Mouse (Mus musculus) midbrain, embryonic 14.5 days (tissue): Measurements from ENCODE around the gene Scarf1. TPM values are rescaled to one million over a fixed set of nuclear protein-coding genes. Genes with fewer than 3 reads are reported as not detected.

Experiments
- ATAC-seq: fragments of 200-750 bp; cut with Nextera tagmentation; 2 replicates; pipeline ENCODE4 v1.8.0; 2017; ENCODE audit warnings: moderate number of reproducible peaks, moderate library complexity; ENCODE audit not compliant: low FRiP score, low TSS enrichment
- DNase-seq: peaks from one replicate; pipeline ENCODE4 v3.0.0-alpha.2; 2015
- H3K27ac ChIP-seq: fragments of 300-500 bp; sonication (generic); replicated peaks from 2 replicates; pipeline ENCODE4 v1.5.1; 2014; ENCODE audit warnings: mild to moderate bottlenecking, low read depth, low read length, moderate library complexity
- H3K27me3 ChIP-seq: fragments of 300-500 bp; sonication (generic); 2 replicates; pipeline ENCODE4 v1.6.1; 2014; ENCODE audit warnings: low read length, control low read depth, mixed read lengths; ENCODE audit not compliant: control insufficient read depth, insufficient read depth
- H3K36me3 ChIP-seq: fragments of 300-500 bp; sonication (generic); 2 replicates; pipeline ENCODE4 v1.6.1; 2014; ENCODE audit warnings: low read length, control low read depth; ENCODE audit not compliant: control insufficient read depth, insufficient read depth
- H3K4me1 ChIP-seq: fragments of 300-500 bp; sonication (generic); 2 replicates; pipeline ENCODE4 v1.6.1; 2014; ENCODE audit warnings: mild to moderate bottlenecking, antibody characterized with exemption, low read length, control low read depth; ENCODE audit not compliant: control insufficient read depth, insufficient read depth
- H3K4me2 ChIP-seq: fragments of 300-500 bp; sonication (generic); 2 replicates; pipeline ENCODE4 v1.6.1; 2014; ENCODE audit warnings: mild to moderate bottlenecking, low read length, moderate library complexity
- H3K4me3 ChIP-seq: fragments of 300-500 bp; sonication (generic); replicated peaks from 2 replicates; pipeline ENCODE4 v1.5.1; 2014; ENCODE audit warnings: low read depth, low read length
- H3K9ac ChIP-seq: fragments of 300-500 bp; sonication (generic); replicated peaks from 2 replicates; pipeline ENCODE4 v1.6.1; 2014; ENCODE audit warnings: mild to moderate bottlenecking, low read length, moderate library complexity
- H3K9me3 ChIP-seq: fragments of 300-500 bp; sonication (generic); 2 replicates; pipeline ENCODE4 v1.6.1; 2016; ENCODE audit warnings: low read length, control low read depth, mixed read lengths; ENCODE audit not compliant: control insufficient read depth
- WGBS: fragments of 180-500 bp; shearing (Covaris S2); extraction: QIAGEN DNeasy Blood & Tissue Kit; methylation state at CpG from one replicate; pipeline ENCODE4 v1.1.7; 2014; 5-methylcytosine and 5-hydroxymethylcytosine counted together
- polyA plus RNA-seq: library from polyadenylated mRNA; unstranded; fragments of >200 nt; fragmentation: Nextera tagmentation; extraction: Ambion mirVana; gene quantifications from 2 replicates; pipeline ENCODE4 v1.2.1, GENCODE M21; 2014

Scarf1 gene
- polyA plus RNA-seq, 1 experiment from 2014 or later: 3.6 TPM

- H3K4me1 ChIP-seq: 0 out of 2 replicates have a peak, but pooled peaks cover 3% of the 10 kb centered on the region
- H3K4me3 ChIP-seq: no peak overlapping the region
- ATAC-seq (no peak), DNase-seq (no peak)
- H3K27ac ChIP-seq: no peak overlapping the region
- WGBS: 85% methylated on average over 3 of the region's 3 CpGs
- H3K36me3 ChIP-seq: peaks cover 4% of the 10 kb centered on the region
- no peak overlapping the region for H3K9ac ChIP-seq
- no peak overlapping the region for H3K4me2 ChIP-seq
- H3K9me3 ChIP-seq: no peaks in the 10 kb centered on the region
- H3K27me3 ChIP-seq: no peaks in the 10 kb centered on the region
Measured at GRCm38 (mm10) chr11:75470675-75471074, 42.7 kb upstream of the Scarf1 start.

- no peak overlapping the region for H3K27ac ChIP-seq
- no peak for DNase-seq
Measured at GRCm38 (mm10) chr11:75472469-75473081, 40.8 kb upstream of the Scarf1 start.

GRCm38 (mm10) chr11:75473376-75473775, 40.0 kb upstream of the Scarf1 start:
- no peak overlapping the region for H3K4me2 ChIP-seq
- no peaks in the 10 kb centered on the region for H3K36me3 ChIP-seq
- H3K9me3 ChIP-seq: no peaks in the 10 kb centered on the region
- DNase-seq (no peak), ATAC-seq (no peak)
- H3K27ac ChIP-seq: no peak overlapping the region
- H3K4me1 ChIP-seq: no peaks in the 10 kb centered on the region
- H3K4me3 ChIP-seq: no peak overlapping the region
- no peaks in the 10 kb centered on the region for H3K27me3 ChIP-seq
- H3K9ac ChIP-seq: no peak overlapping the region
- WGBS: 62% methylated on average over 7 of the region's 7 CpGs

More at GRCm38 (mm10) chr11:75472469-75473081, 40.8 kb upstream of the Scarf1 start:
- no peak overlapping the region for H3K4me2 ChIP-seq
- no peaks in the 10 kb centered on the region for H3K27me3 ChIP-seq
- H3K4me3 ChIP-seq: no peak overlapping the region
- H3K9me3 ChIP-seq: no peaks in the 10 kb centered on the region
- H3K36me3 ChIP-seq: no peaks in the 10 kb centered on the region
- 89% methylated on average over 11 of the region's 11 CpGs for WGBS
- H3K4me1 ChIP-seq: 0 out of 2 replicates have a peak, but pooled peaks cover 3% of the 10 kb centered on the region
- no peak overlapping the region for H3K9ac ChIP-seq
- no peak for ATAC-seq

- Histone ChIP-seq H3K9me3 (no peaks in the 10 kb centered on the region), H3K4me1 (peaks cover 12% of the 10 kb centered on the region), H3K27ac (peak overlapping the region; percentile 37; the same call in 1 of the 2 replicates), H3K36me3 (peaks cover 26% of the 10 kb centered on the region), H3K4me3 (0 out of 2 replicates have a peak overlapping the region, but pooled peaks have one; percentile 13), H3K4me2 (peak overlapping the region; percentile 98), H3K27me3 (no peaks in the 10 kb centered on the region), H3K9ac (no peak overlapping the region)
- DNase-seq: no peak
- 20% methylated on average over 3 of the region's 3 CpGs for WGBS
- ATAC-seq: peak; percentile 31; the same call in 1 of the 2 replicates
Measured at GRCm38 (mm10) chr11:75486192-75486591, 27.1 kb upstream of the Scarf1 start.

GRCm38 (mm10) chr11:75486601-75487285, 26.6 kb upstream of the Scarf1 start, which contains the start of gene Prpf8:
Gene Prpf8, plus strand, starts transcription at chr11:75486816.
- H3K36me3 ChIP-seq: peaks cover 32% of the 10 kb centered on the region
- ATAC-seq (peak; percentile 99), DNase-seq (peak; percentile 98)
- H3K4me2 ChIP-seq: peak within 1 kb of the TSS; percentile 98
- peak within 1 kb of the TSS; percentile 78 for H3K27ac ChIP-seq
- under 1% methylated on average over 52 of the region's 52 CpGs for WGBS
- peak within 1 kb of the TSS; percentile 99 for H3K4me3 ChIP-seq
- H3K27me3 ChIP-seq: no peaks in the 10 kb centered on the region
- H3K9ac ChIP-seq: peak within 1 kb of the TSS; percentile 94
- H3K9me3 ChIP-seq: no peaks in the 10 kb centered on the region
- peaks cover 12% of the 10 kb centered on the region for H3K4me1 ChIP-seq

GRCm38 (mm10) chr11:75487496-75487895, 25.8 kb upstream of the Scarf1 start:
- H3K27ac ChIP-seq: no peak overlapping the region
- H3K9ac ChIP-seq: peak overlapping the region; percentile 94
- DNase-seq (no peak), ATAC-seq (no peak)
- peak overlapping the region; percentile 98 for H3K4me2 ChIP-seq
- WGBS: 51% methylated on average over 6 of the region's 6 CpGs
- no peaks in the 10 kb centered on the region for H3K9me3 ChIP-seq
- H3K36me3 ChIP-seq: peaks cover 39% of the 10 kb centered on the region
- H3K27me3 ChIP-seq: no peaks in the 10 kb centered on the region
- peak overlapping the region; percentile 99 for H3K4me3 ChIP-seq
- peaks cover 12% of the 10 kb centered on the region for H3K4me1 ChIP-seq

- ATAC-seq (no peak), DNase-seq (no peak)
- Histone ChIP-seq H3K4me1 (no peaks in the 10 kb centered on the region), H3K36me3 (peaks cover 100% of the 10 kb centered on the region), H3K9ac (no peak overlapping the region), H3K4me2 (no peak overlapping the region), H3K9me3 (no peaks in the 10 kb centered on the region), H3K4me3 (no peak overlapping the region), H3K27me3 (no peaks in the 10 kb centered on the region), H3K27ac (no peak overlapping the region)
- WGBS: 93% methylated on average over 10 of the region's 10 CpGs
Measured at GRCm38 (mm10) chr11:75494296-75495049, 18.9 kb upstream of the Scarf1 start.

- peaks cover 100% of the 10 kb centered on the region for H3K36me3 ChIP-seq
- no peaks in the 10 kb centered on the region for H3K4me1 ChIP-seq
- ATAC-seq (no peak), DNase-seq (no peak)
- WGBS: 88% methylated on average over 1 of the region's 1 CpGs
- H3K9me3 ChIP-seq: no peaks in the 10 kb centered on the region
- no peak overlapping the region for H3K4me2 ChIP-seq
- H3K4me3 ChIP-seq: no peak overlapping the region
- H3K27me3 ChIP-seq: no peaks in the 10 kb centered on the region
- H3K9ac ChIP-seq: no peak overlapping the region
- no peak overlapping the region for H3K27ac ChIP-seq
Measured at GRCm38 (mm10) chr11:75498126-75498525, 15.2 kb upstream of the Scarf1 start.
